Mouse (Mus musculus) forebrain, postnatal 0 days (tissue): Measurements from ENCODE around the gene Boc. TPM values are rescaled to one million over a fixed set of nuclear protein-coding genes. Genes with fewer than 3 reads are reported as not detected.

Experiments
- ATAC-seq: fragments of 200-750 bp; cut with Nextera tagmentation; 2 replicates; pipeline ENCODE4 v1.8.0; 2017; ENCODE audit warnings: mild to moderate bottlenecking, moderate library complexity
- DNase-seq: peaks from one replicate; pipeline ENCODE4 v3.0.0-alpha.2; 2015
- H3K27ac ChIP-seq: fragments of 300-500 bp; sonication (generic); 2 replicates; pipeline ENCODE4 v1.5.1; 2014; ENCODE audit warnings: low read depth, mild to moderate bottlenecking, antibody characterized with exemption, low read length, moderate library complexity, mixed read lengths
- H3K27me3 ChIP-seq: fragments of 300-500 bp; sonication (generic); 2 replicates; pipeline ENCODE4 v1.6.1; 2014; ENCODE audit warnings: mild to moderate bottlenecking, low read length, mixed read lengths; ENCODE audit not compliant: insufficient read depth
- H3K36me3 ChIP-seq: fragments of 300-500 bp; sonication (generic); 2 replicates; pipeline ENCODE4 v1.6.1; 2014; ENCODE audit warnings: mild to moderate bottlenecking, moderate library complexity; ENCODE audit not compliant: insufficient read depth
- H3K4me1 ChIP-seq: fragments of 300-500 bp; sonication (generic); 2 replicates; pipeline ENCODE4 v1.6.1; 2014; ENCODE audit warnings: antibody characterized with exemption; ENCODE audit not compliant: insufficient read depth
- H3K4me2 ChIP-seq: fragments of 300-500 bp; sonication (generic); 2 replicates; pipeline ENCODE4 v1.6.1; 2014; ENCODE audit warnings: low read depth, mild to moderate bottlenecking, moderate library complexity
- H3K4me3 ChIP-seq: fragments of 300-500 bp; sonication (generic); 2 replicates; pipeline ENCODE4 v1.5.1; 2014; ENCODE audit warnings: low read depth, low read length, mixed read lengths
- H3K9ac ChIP-seq: fragments of 300-500 bp; sonication (generic); 2 replicates; pipeline ENCODE4 v1.6.1; 2014; ENCODE audit warnings: mild to moderate bottlenecking
- H3K9me3 ChIP-seq: fragments of 300-500 bp; sonication (generic); 2 replicates; pipeline ENCODE4 v1.6.1; 2016; ENCODE audit warnings: low read length
- CTCF ChIP-seq: sonication (generic); IDR thresholded peaks from 2 replicates; pipeline ENCODE4 v1.5.1; 2016; ENCODE audit warnings: antibody characterized with exemption, control low read depth, low read depth
- WGBS: fragments of 180-500 bp; shearing (Covaris S2); extraction: QIAGEN DNeasy Blood & Tissue Kit; methylation state at CpG from one replicate; pipeline ENCODE4 v1.1.7; 2014; 5-methylcytosine and 5-hydroxymethylcytosine counted together
- polyA plus RNA-seq: library from polyadenylated mRNA; unstranded; fragments of >200 nt; fragmentation: Nextera tagmentation; extraction: Ambion mirVana; gene quantifications from 2 replicates; pipeline ENCODE4 v1.2.1, GENCODE M21; 2015
- total RNA-seq: library from RNA; depleted of rRNA; stranded (reverse); fragments of >200 nt; gene quantifications from 2 replicates; pipeline ENCODE4 v1.2.3, GENCODE M21; 2014

Boc gene
- total and polyA plus RNA-seq, 2 experiments from 2014 or later: 3.5 to 12.3 TPM

GRCm38 (mm10) chr16:44589506-44589905 is 30.8 kb upstream of the Boc start:
- Histone ChIP-seq H3K27me3 (no peaks in the 10 kb centered on the region), H3K9ac (no peak overlapping the region), H3K4me1 (no peaks in the 10 kb centered on the region), H3K36me3 (no peaks in the 10 kb centered on the region), H3K27ac (no peak overlapping the region), H3K4me2 (no peak overlapping the region), H3K4me3 (no peak overlapping the region), H3K9me3 (no peaks in the 10 kb centered on the region)
- ATAC-seq (no peak), DNase-seq (no peak)
- TF ChIP-seq CTCF: no peak
- 53% methylated on average over 1 of the region's 1 CpGs for WGBS

- H3K4me2 ChIP-seq: peak overlapping the region; percentile 5; the same call in 1 of the 2 replicates
- H3K4me1 ChIP-seq: no peaks in the 10 kb centered on the region; the same call in 1 of the 2 replicates
- H3K27ac ChIP-seq: no peak overlapping the region; the same call in 1 of the 2 replicates
- no peak for TF ChIP-seq CTCF
- no peaks in the 10 kb centered on the region for H3K36me3 ChIP-seq
- H3K9me3 ChIP-seq: no peaks in the 10 kb centered on the region
- 9% methylated on average over 15 of the region's 15 CpGs for WGBS
- peak; percentile 59 for ATAC-seq
- no peak overlapping the region for H3K9ac ChIP-seq
- peak; percentile 28 for DNase-seq
- H3K27me3 ChIP-seq: no peaks in the 10 kb centered on the region
- no peak overlapping the region for H3K4me3 ChIP-seq
Measured at GRCm38 (mm10) chr16:44579421-44580024, 20.8 kb upstream of the Boc start.

- Histone ChIP-seq H3K4me1 (no peaks in the 10 kb centered on the region; the same call in 1 of the 2 replicates), H3K4me3 (no peak overlapping the region), H3K27ac (no peak overlapping the region), H3K27me3 (no peaks in the 10 kb centered on the region), H3K4me2 (no peak overlapping the region), H3K9ac (no peak overlapping the region), H3K36me3 (no peaks in the 10 kb centered on the region), H3K9me3 (no peaks in the 10 kb centered on the region)
- ATAC-seq: no peak
- TF ChIP-seq CTCF: no peak
- WGBS: 63% methylated on average over 1 of the region's 1 CpGs
- no peak for DNase-seq
Measured at GRCm38 (mm10) chr16:44578551-44578950, 19.9 kb upstream of the Boc start.

DNA sequence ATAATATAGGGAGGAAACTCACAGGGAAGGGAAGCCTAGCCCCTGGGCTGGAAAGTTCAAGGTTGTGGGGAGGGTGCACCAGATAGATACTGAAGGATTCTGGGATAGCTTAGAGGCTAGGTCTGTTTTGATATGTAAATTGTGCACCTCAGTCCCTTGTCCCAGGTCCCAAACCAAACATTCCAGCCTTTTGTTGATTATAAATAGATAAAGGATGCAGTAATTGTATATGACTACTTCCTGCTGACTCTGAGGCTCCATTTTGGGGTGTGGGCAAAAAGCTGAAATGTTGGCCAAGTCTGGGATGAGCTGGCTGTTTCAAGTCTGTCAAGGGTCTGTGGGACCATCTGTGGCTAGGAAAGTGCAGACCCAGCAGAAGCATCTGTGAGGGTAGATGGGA is 9.4 kb upstream of the Boc start:
- Histone ChIP-seq H3K36me3 (no peaks in the 10 kb centered on the region), H3K4me3 (no peak overlapping the region), H3K9me3 (no peaks in the 10 kb centered on the region), H3K4me1 (0 out of 2 replicates have a peak, but pooled peaks cover 7% of the 10 kb centered on the region), H3K27me3 (no peaks in the 10 kb centered on the region), H3K27ac (no peak overlapping the region), H3K4me2 (no peak overlapping the region), H3K9ac (no peak overlapping the region)
- DNase-seq (no peak), ATAC-seq (no peak)
- TF ChIP-seq CTCF: no peak

DNA sequence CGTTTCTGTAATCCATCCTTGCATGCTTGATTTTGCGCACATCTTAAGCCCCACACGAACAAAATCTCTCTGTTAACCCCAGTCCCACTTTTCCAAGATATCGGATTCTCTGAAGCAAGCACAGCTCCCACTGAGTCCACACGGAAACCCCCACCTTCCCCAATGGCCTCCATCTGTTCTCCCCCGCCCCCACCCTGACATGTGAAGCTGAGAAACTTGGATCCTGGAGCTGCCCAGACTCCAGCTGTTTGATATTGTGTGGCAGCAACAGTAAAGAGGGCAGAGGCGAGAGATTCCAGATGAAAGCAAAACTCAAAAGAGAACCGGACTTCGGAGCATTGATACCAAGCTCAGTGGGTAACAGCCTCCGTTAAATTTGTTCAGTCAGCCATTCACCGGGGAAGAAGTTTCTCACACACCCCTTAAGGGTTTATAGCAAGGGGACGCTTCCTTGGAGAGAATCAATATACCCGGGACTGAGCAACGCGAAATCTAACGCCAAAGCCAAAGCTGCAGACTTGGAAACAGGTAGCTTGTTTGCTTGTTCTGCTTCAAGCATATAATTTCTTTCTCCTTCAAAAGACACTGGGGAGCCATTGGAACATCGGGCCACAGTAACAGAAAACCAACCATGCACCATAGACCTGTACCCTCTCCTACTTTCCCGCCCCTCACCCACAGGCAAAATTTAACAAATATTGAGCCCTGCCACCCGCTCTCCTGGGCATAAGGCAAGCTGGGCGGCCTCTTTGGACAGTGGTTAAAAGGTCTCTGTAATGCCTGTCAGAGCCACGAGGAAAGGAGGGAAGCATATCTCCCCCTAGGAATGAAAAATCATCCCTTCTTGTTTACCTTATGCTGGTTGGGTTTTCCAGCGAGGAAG is 6.9 kb upstream of the Boc start:
- Histone ChIP-seq H3K9ac (no peak overlapping the region), H3K27ac (no peak overlapping the region), H3K36me3 (no peaks in the 10 kb centered on the region), H3K27me3 (no peaks in the 10 kb centered on the region), H3K9me3 (no peaks in the 10 kb centered on the region), H3K4me3 (peak overlapping the region; percentile 7), H3K4me2 (peak overlapping the region; percentile 28), H3K4me1 (0 out of 2 replicates have a peak, but pooled peaks cover 7% of the 10 kb centered on the region)
- 24% methylated on average over 22 of the region's 22 CpGs for WGBS
- no peak; the same call in 1 of the 2 replicates for ATAC-seq
- TF ChIP-seq CTCF: no peak
- no peak for DNase-seq

DNA sequence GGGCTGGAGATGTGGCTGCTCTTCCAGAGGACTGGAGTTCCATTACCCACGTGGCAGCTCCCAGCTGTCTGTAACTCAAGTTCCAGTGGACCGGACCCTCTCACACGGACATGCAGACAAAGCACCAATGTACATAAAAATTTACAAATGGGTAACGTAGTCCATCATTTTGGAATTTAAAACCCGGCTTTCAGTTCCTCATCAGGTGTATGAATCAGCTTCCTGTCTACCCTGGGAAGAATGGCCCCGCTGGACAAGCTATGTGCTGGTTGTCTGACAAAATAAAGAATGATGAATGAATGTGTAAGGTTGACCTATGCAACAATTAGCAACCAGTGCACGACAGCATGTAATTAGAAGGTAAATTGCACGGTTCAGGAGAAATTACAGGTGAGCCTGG is 5.7 kb upstream of the Boc start:
- H3K4me3 ChIP-seq: no peak overlapping the region
- DNase-seq (no peak), ATAC-seq (no peak)
- no peaks in the 10 kb centered on the region for H3K9me3 ChIP-seq
- H3K27ac ChIP-seq: no peak overlapping the region
- no peaks in the 10 kb centered on the region for H3K36me3 ChIP-seq
- H3K27me3 ChIP-seq: no peaks in the 10 kb centered on the region
- H3K9ac ChIP-seq: no peak overlapping the region
- no peak overlapping the region for H3K4me2 ChIP-seq
- WGBS: 72% methylated on average over 8 of the region's 8 CpGs
- TF ChIP-seq CTCF: no peak
- H3K4me1 ChIP-seq: 0 out of 2 replicates have a peak, but pooled peaks cover 7% of the 10 kb centered on the region

GRCm38 (mm10) chr16:44562061-44562460 is 3.4 kb upstream of the Boc start:
- ATAC-seq (no peak), DNase-seq (no peak)
- Histone ChIP-seq H3K36me3 (no peaks in the 10 kb centered on the region), H3K27me3 (no peaks in the 10 kb centered on the region), H3K4me3 (no peak overlapping the region), H3K9me3 (no peaks in the 10 kb centered on the region), H3K9ac (no peak overlapping the region), H3K27ac (no peak overlapping the region), H3K4me2 (no peak overlapping the region), H3K4me1 (0 out of 2 replicates have a peak, but pooled peaks cover 7% of the 10 kb centered on the region)
- WGBS: 52% methylated on average over 3 of the region's 3 CpGs
- TF ChIP-seq CTCF: no peak
